In genomic region chr14:99411835-99412234, GRCm38 (mm10) we compare ENCODE assay signal across 34 mouse cellular contexts.
"Had no signal": no experiment of that assay in that cellular context is flagged by ENCODE, and none has a peak within 500 bp of the region (broad histone marks: within the 10 kb centered on the region; RNA-seq: fewer than 3 reads in every experiment).

No protein-coding gene starts in this region.

- ATAC-seq: hindbrain, embryonic 16.5 days; inflammation-experienced regulatory T-cells, adult 6 months had no signal

- H3K4me1 ChIP-seq: heart, embryonic 15.5 days; hindbrain, embryonic 10.5 days; hindbrain, embryonic 12.5 days; hindbrain, embryonic 13.5 days; hindbrain, embryonic 15.5 days; kidney, embryonic 15.5 days had no signal

- H3K9ac ChIP-seq: heart, embryonic 12.5 days; heart, embryonic 13.5 days; heart, embryonic 15.5 days; hindbrain, embryonic 12.5 days; hindbrain, embryonic 13.5 days; hindbrain, embryonic 14.5 days; hindbrain, embryonic 15.5 days; kidney, embryonic 15.5 days had no signal

- DNase-seq: heart, adult 18-20 months; heart, adult 2 months; heart, postnatal 10 days; heart, postnatal 14 days; heart, postnatal 36 days; heart, postnatal 4 days; kidney, adult 11 months; kidney, adult 18-20 months; kidney, adult 2 months; kidney, adult 8-10 months; kidney, adult 9 months; kidney, postnatal 10 days; kidney, postnatal 14 days; kidney, postnatal 25 days; kidney, postnatal 36 days; kidney, postnatal 4 days; layer of hippocampus, adult 9-11 months; layer of hippocampus, postnatal 36 days had no signal

- H3K36me3 ChIP-seq: heart, embryonic 10.5 days; heart, embryonic 12.5 days; heart, embryonic 13.5 days; heart, embryonic 15.5 days; hindbrain, embryonic 10.5 days; hindbrain, embryonic 12.5 days; hindbrain, embryonic 13.5 days; hindbrain, embryonic 15.5 days; kidney, embryonic 15.5 days had no signal

- H3K4me3 ChIP-seq: heart, adult 2 months; heart, embryonic 10.5 days; heart, embryonic 12.5 days; heart, embryonic 13.5 days; heart, embryonic 15.5 days; hindbrain, embryonic 10.5 days; hindbrain, embryonic 12.5 days; hindbrain, embryonic 13.5 days; hindbrain, embryonic 15.5 days; kidney, embryonic 15.5 days; layer of hippocampus, adult 2 months had no signal

- H3K27ac ChIP-seq: heart, adult 2 months; heart, embryonic 10.5 days; heart, embryonic 13.5 days; heart, embryonic 15.5 days; hindbrain, embryonic 10.5 days; hindbrain, embryonic 12.5 days; hindbrain, embryonic 13.5 days; hindbrain, embryonic 14.5 days; hindbrain, embryonic 15.5 days; hindbrain, postnatal 0 days; kidney, embryonic 15.5 days; kidney, postnatal 0 days; layer of hippocampus, adult 2 months had no signal

- H3K4me2 ChIP-seq: heart, embryonic 11.5 days; heart, embryonic 12.5 days; heart, embryonic 13.5 days; heart, embryonic 15.5 days; hindbrain, embryonic 12.5 days; hindbrain, embryonic 13.5 days; hindbrain, embryonic 14.5 days; hindbrain, embryonic 15.5 days; kidney, embryonic 15.5 days had no signal

- H3K9me3 ChIP-seq: heart, embryonic 10.5 days; heart, embryonic 12.5 days; heart, embryonic 13.5 days; heart, embryonic 15.5 days; hindbrain, embryonic 10.5 days; hindbrain, embryonic 12.5 days; hindbrain, embryonic 13.5 days; hindbrain, embryonic 15.5 days; kidney, embryonic 15.5 days had no signal

- H3K27me3 ChIP-seq: heart, embryonic 12.5 days; heart, embryonic 13.5 days; heart, embryonic 15.5 days; hindbrain, embryonic 12.5 days; hindbrain, embryonic 13.5 days; hindbrain, embryonic 15.5 days; kidney, embryonic 15.5 days had no signal
